Mouse (Mus musculus) c-Kit-positive CD71-negative TER-119-negative erythroid progenitor cells, embryonic 14.5 days (primary cell): ENCODE results near the gene Ccdc186.
A peak's percentile ranks its signal among the peaks of the same experiment; 100 is the strongest.
"Not testable (repeated sequence)": the region's sequence is repeated elsewhere in the genome, so short reads cannot be mapped to it uniquely, and the experiment has no call there.

Experiments
- DNase-seq: peaks from one replicate; pipeline ENCODE4 v3.0.0-alpha.2; 2013; ENCODE audit warnings: low read depth

Gene Ccdc186

DNA sequence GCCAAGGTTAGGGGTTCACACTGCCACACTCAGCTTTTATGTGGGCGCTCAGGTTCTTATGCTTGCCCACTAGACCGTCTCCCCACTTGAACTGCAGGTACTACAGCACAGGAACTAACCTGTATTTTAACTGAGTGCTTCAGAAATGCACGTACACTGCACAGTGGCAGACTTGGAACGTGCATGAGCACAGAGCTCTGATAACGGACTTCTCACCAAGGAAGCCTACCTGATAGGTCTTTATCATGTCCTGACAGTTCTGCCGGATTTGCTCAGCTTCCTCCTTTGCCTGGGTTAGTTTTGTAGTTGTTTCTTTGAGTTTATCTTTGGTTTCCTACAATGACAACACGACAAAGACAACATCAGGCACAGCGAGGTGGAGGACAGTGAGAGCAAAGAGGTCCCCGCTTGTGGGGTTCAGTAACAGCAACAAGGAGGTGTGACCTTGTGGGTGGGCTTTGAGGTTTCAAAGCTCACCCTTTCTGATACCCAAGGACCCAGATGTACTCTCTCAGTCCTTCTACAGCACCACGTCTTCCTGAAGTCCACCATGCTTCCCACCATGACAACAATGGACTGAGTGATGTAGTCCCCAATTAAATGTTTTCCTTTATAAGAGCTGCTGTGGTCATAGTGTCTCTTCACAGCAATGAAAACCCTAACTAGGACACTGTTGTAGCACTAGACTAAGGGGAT lies 20.2 kb downstream of the Ccdc186 start:
- DNase-seq: no peak

DNA sequence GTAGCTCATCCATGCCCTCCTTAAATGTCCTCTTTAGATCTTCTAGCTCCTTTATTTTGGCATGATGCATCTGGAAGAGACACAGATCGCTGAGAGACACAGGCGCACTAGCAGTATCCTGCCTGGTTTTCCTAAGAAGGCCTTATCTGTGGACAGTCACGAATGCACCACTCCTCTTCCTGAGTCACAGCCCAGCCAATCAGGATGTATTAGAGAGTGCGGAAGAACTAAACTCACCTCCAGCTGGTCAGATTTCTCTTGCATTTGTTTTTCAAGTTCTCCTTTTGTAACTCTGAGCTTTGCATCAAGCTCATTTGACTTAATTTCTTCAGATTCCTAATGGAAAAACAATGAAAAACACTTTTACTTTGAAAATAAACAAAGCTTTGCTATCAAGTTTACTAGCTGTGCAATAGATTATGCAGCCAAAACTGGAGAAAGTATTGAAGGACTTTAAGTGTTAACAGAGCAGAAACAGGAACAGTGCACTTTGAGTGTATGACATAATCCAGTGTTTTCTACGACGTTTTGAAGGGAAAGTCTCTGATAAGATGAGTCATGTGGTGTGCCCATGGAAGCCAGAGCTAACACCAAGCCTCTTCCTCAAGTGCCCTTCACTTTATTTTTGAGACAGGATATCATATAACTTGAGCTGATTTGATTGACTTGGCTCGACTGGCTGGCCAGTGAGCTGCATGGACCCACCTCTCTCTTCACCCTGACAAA lies 20.9 kb downstream of the Ccdc186 start:
- DNase-seq: peak; percentile 36

DNA sequence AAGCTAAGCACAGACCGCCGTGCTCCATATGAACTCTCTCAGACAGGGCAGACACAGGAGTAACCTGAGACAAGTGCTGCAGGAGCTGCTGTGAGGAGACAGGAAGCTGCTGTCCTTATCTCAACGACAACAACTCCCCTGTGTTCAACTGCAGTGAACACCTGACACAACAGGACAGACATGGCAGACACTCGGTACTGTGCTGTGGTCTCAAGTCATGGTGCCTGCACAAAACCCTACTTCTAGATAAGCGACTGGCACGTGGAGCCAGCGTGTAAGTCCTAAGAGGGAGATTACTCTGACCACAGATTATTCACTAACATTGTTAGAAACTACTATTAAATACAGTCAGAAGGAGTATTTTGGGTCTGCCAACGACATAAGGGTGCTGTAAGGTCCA lies 21.8 kb downstream of the Ccdc186 start:
- no peak for DNase-seq

DNA sequence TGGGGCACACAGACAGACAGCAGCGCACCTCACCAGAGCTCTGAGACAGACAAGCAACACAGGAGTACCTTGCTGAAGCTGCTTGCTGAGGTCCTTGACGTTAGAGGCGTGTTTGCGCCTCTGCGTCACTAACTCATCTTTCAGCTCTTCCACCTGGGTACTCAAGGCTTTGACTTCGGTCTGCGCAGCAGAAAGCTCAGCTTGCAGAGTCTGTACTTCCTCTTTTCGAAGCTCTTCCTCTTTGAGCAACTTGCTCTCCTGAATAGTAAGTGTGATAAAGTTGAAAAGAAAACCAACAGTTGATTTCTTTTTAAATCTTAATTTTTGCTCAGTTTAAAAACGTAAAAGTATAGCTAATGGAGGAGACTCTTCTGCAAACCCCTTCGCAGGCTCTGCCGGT lies 24.6 kb downstream of the Ccdc186 start:
- DNase-seq: no peak

DNA sequence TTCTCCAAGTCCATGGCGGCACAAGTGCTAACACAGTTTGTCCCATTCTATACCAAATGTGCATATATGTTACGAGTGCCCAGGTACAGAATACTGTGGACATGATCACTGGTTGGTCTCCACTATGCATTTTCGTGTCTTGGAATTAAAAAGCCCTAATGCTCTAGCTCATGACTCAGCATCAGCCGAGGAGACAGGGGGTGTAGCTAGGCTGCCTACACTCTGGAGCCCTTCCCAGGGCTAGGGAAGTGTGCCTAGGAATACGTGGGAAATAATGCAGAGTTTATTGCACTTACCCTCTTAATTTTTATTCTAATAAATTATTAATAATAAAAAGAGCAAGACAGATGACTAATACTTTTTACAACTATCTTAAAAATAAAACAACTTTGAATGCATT lies 33.0 kb downstream of the Ccdc186 start:
- DNase-seq: no peak

DNA sequence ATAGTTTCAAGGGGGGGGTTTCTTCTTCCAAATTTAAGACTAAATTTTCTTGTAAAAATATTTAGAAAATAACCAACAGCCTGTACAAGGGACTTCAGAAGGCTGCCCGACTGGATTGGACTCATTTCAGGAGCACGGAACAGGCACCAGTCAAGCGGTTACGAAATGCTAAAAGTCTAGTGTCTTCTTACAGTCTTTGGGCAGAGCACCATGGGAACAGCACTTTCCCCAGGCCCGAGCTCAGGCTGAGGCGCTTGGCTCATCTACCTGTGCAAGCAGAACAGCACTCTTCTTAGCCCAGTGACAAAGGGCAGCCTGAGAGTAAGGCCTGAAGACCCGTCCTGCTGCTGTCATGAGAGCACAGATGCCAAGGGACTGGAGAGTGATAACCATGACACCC lies 34.1 kb downstream of the Ccdc186 start:
- no peak for DNase-seq

DNA sequence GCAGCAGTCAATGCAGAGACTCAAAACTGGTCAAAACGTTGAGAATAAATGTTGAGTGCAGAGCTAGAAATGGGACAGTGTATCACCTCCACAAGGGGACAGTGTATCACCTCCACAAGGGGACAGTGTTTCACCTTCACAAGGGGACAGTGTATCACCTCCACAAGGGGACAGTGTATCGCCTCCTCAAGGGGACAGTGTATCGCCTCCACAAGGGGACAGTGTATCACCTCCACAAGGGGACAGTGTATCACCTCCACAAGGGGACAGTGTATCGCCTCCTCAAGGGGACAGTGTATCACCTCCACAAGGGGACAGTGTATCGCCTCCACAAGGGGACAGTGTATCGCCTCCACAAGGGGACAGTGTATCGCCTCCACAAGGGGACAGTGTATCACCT lies 43.5 kb downstream of the Ccdc186 start:
- not testable (repeated sequence) for DNase-seq

DNA sequence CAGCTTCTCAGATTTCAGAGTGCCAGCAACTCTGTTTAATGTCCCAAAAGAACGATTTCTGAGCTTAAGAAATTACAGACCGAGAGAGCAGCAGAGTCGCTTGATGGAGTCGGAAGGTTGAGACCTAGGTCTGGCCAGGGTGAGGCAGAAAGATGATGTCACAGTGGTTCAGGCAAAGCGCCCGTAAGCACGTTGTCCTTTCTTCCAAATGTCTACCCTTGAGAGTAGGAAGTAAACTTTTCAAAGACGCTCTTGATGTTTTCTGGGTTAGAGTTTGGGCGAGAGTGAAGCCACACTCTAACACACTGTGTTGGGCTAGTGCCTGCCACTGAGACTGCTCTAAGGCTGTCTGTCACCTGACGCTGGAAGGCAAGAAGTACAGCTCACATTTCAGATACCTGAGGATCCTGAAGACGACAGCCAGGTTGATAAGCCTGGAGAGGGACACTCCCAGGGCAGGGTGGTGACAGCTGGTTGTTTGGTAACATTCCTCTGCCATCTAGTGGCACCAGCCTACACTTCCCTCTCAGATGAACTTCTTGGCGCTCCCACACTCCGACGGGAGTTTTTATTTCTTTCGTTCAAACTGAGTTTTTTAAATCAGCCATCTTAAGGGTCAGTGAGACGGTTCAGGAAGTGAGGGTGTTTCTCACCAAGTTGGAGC lies 45.1 kb downstream of the Ccdc186 start:
- DNase-seq: no peak

DNA sequence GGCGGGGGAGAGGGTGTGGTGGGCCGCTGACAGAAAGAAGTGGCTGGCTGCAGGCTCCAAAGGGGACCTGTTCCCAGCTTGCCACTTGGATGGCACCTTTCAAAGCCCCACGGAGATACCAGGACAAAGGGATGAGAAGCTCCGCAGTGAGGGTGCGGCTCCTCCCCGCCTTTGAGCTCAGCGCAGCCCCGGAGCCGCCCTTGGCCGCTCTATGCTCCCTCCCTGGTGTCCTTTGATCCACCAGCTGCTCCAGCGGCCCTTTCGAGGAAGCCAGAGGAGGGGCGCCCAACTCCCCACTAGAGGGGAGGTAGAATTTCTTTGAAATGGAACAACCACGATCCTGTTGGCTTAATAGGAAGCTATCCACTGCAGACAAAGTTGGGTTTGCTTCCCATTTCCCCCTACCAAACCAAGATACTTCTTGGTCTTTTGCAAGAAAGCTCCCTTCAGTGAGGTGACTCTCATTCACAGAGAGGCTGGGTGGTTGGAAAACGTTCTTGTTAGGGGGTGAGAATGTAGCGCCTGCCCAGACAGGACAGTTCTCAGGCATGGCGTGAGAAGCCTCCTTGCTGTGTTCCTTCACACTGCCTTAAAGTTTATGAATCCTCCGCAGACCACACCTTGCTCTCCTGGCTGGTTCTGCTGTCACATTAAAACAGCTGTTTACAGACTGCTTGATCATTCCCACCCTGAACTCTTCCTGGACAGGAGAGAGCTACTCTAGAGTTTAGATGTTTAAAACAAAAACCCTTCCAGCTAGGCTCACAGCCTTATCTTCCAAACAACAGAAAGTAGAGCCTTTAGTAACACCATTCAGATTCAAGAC lies 45.9 kb downstream of the Ccdc186 start:
- DNase-seq: no peak

DNA sequence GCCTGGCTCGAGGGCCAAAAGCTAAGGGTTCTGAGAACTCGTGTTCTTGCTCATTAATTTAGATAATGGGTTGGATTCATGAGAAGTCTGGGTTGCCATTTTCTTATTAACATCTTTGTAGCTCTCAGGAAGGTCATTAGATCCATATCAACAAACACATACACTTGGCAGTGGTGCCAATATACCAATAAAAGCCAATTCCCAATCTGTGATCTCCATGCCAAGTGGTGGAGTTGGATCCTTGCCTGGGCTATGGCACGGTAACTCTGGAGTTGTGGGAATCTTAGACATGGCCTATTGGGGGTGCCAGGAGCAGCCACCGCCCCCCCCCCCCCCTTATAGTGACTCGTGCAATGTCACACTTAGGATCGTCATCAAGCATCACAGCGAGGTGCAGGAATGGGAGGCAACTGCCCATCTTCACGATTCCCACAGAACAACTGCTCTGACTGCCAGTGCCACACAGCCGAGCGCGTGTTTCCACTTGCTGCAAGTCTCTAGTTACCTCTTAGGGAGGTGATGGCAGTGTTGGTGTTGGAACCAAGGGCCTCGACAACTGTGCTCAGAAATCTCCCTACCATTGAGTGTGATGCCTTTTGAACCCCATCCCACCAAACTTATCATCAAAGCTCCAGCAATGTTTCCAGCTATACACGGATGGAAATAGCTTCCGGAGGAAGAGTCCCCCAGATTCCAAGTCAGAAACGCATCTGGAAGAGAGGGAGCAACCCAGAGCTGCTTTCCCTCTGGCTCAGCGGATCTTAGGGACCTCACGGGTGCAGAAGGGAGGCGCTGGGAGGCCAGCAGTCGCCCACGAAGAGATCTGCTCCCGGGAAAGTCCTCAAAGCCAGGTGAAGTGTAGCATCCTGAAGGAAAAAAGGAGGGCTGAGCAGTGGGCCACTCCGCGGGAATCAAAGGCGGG lies 46.8 kb downstream of the Ccdc186 start:
- no peak for DNase-seq

DNA sequence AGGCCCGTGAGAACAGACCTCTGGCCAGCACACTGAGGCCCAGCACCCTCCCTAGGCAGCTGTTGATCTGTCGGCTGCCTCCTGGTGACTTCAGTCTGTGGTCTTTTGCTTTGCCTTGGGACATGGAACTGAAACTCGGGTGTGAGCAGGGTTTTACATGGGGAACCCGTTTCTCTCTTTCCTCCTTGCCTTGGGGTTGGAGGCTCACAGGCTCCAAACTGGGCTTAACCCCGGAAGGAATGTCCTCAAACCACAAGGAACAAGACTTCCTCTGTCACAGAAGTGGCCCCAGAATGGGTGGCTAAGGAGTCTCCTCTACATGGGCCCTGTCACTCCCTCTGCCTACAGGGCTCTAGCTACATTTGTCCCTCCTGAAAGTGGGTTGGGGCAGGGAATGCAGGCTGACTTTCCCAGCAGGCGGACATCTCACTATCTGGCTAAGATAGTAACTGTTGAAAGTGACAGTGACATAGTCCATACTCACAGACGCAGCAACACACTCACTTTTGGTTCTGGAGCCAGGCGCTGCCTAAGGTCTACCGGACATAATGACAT lies 47.5 kb downstream of the Ccdc186 start:
- no peak for DNase-seq

DNA sequence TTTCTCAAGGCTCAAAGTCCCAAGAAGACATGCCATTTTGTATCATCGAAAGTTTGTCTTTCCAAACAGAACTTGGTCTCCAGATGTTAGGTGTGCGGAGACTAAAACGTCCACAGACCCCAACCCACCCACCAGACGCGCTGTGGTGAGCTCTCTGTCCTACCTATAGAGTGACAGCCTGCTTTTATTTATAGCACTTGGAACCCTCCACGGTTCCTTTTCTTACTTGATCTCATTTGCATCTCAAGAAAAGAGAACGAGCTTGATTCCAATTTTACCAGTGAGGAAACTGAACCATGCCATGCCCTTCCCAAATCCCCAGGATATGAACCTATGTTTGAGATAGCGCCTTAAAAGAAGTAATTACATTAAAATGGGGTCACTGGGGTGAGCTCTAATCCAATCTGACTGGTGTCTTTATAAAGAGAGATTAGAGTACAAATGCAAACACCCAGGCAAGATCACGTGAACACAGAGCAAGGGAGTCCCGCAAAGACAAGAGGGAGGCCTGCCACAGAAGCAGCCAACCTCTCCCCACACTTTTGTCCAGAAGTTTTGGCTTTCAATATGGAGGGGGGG lies 48.5 kb downstream of the Ccdc186 start:
- DNase-seq: no peak

DNA sequence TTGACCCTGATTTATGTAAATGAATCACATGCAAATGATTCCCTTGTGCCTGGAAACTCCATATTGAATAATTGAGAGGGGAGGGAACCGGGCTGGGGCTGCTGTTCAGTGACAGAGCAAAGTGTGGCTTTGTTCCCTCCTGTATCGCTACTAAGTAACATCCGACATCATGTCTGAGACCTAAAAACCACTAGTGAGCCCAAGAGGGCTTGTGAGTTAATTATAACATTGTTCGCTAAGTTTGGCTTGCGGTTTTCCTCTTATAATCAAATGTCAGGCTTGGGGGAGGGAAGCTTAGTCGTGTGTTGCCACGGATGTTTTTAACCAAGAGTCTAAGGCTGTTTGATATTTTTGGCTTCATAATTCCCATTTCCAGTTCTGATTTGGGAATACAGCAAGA lies 49.8 kb downstream of the Ccdc186 start:
- DNase-seq: no peak

DNA sequence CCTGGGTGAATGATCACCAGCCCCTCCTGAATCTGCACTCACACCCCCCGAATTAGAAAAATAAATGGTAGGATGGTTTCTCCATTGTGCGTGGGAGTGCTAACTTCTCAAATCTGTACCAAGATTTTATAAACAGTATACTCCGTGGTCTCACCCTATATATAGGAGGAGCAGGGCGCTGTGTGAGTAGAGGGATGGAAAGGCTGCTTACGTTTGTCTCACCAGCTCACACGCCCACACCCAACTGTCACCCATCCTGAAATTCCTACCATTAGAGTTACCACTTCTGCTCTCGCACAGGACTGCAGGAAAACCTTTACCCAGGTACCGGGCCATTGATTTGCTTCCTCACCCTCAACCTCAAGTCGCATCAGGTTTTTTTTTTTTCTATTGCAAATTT lies 53.0 kb downstream of the Ccdc186 start:
- DNase-seq: no peak

DNA sequence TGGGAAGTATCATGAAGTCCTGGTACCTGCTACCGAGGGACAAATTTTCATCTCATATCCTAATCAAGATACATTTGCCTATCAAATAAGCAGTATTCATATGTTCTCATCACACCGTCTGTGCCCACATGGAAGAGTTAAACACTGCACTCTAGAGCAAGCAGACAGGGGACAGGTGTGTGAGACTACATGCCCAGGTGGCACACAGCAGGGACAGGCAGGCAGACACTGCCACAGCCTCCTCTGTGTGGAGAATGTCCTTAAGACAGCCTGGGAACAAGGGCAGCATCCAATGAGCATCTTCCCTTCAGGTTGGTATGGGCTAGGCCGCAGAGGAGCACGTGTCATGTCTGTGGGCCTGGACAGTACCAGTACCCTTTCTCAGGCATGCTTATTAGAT lies 59.3 kb downstream of the Ccdc186 start:
- DNase-seq: no peak

DNA sequence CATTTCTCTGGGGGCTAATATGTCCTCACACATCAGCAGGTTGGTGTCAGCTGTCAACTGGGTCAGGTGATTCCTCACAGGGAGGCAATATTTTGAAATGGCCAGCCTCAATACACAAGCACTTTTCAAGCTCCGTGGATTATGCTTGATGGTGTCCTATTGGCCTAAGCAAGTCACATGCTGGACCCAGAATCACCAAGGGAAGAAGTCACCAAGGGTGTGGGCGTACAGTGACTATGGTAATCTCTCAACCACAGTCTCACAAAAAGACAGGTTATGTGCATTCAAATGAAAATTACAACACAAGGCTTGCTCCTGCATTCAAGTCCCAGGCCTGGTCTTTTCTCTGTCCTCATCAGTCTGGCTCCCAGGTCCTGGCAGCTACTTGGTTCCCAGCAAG lies 60.3 kb downstream of the Ccdc186 start:
- DNase-seq: no peak

DNA sequence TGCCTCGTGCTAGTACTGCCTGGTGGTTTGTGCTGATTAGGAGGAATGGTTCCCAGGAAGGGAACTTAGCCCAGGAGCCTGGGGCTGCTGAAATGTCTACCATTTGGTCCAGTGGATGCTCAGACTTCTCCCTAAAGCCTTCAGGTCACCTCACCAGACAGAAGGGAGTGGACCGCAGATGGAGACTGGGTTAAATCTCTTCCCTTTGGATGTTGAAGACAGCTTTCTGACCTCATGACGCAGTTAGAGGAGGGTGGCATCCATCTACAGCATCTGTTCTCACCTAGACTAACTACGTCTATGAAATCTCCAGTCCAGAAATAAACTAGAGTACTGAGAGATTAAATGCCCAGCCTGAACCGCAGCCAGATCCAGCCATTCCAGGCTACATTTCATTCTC lies 60.9 kb downstream of the Ccdc186 start:
- no peak for DNase-seq

DNA sequence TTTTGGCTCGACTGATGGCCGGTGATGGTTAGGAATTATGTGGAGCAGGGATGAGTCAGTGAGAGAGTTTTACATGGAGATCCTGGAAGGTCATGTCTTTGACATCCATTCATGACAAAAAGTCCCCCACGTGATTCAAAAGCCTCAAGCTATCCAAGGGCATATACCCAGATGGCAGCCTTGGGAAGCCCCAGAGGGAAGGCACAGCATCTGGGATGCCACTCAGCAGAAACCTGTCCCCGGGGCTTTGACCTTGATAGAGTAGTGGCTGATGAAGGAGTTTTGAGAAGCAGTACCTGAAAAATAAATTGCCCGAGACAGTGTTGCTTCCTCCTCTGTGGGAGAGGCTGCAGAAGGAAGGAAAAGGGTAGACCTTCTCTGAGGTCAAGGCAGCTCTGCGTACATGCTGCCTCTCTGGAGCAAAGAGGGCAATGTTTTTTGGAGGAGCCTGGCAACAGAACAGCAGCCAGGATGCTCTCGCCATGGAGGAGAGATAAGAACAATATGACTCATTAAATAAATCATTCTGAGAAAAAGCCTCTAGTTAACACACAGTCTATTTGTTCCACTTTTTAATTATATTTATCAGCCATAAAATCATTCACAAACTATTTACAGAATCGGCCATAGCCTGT lies 61.6 kb downstream of the Ccdc186 start:
- DNase-seq: no peak

DNA sequence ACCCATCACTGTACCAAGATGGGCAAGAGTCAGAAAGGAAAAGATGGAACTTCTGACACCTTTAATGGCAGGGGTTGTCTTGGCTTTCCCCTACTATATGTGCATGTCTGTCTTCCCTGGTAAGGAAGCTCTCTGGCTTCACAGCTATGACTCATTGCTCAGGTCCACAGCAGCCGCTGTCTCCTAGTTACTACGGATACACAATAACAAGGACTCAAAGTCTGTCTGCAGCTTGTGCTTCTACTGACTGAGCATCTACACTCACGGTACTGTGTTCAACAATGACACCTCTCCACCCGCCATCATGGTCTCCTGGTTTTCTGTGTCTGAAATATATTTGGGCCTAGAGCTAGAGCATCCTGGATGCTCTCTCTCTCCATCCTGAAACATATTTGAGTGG lies 62.2 kb downstream of the Ccdc186 start:
- no peak for DNase-seq

DNA sequence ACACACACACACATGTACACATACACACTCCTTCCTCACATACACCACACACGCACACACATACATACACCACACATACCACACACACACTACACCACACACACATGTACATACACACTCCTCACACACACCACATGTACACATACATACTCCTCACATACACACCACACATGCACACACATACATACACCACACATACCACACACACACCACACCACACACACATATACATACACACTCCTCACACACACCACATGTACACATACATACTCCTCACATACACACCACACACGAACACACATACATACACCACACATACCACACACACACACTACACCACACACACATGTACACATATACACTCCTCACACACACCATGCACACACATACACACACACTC lies 63.7 kb downstream of the Ccdc186 start:
- no peak for DNase-seq
